14 mouse cellular contexts compared by ENCODE assay signal in the genomic region with DNA sequence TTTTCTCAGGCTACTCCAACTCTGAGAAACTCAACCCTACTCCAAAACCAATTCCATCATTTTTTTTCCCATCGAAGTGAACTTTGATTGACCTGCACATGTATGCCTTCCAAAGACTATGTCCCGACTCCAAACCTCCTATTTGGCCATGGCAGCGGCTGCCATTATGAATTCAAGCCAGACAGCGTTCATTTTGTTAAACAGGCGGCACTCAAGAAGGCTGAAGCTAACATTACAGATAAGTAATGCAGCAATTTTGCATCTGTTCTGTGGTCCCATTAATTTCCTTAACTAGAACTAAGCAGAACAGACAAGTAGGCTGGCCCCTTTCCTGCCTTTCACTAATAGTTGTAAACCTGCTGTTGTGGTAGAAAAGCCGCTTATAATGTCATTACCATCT.
"Had no signal": no experiment of that assay in that cellular context is flagged by ENCODE, and none has a peak within 500 bp of the region (broad histone marks: within the 10 kb centered on the region; RNA-seq: fewer than 3 reads in every experiment).

No protein-coding gene starts in this region.

- H3K9me3 ChIP-seq: neural tube, embryonic 15.5 days; stomach, embryonic 15.5 days had no signal

- DNase-seq: right cerebral cortex, adult 18-20 months; right cerebral cortex, postnatal 14 days; right cerebral cortex, postnatal 25 days; right cerebral cortex, postnatal 4 days; spleen, adult 18-20 months; thymus, adult 18-20 months; thymus, adult 2 months; thymus, postnatal 14 days; thymus, postnatal 25 days; thymus, postnatal 36 days; thymus, postnatal 4 days had no signal

- H3K27me3 ChIP-seq: neural tube, embryonic 15.5 days; stomach, embryonic 15.5 days had no signal

- H3K4me3 ChIP-seq: neural tube, embryonic 15.5 days; stomach, embryonic 15.5 days had no signal

- H3K4me2 ChIP-seq: neural tube, embryonic 15.5 days; stomach, embryonic 15.5 days had no signal

- H3K36me3 ChIP-seq: neural tube, embryonic 15.5 days; stomach, embryonic 15.5 days had no signal

- H3K4me1 ChIP-seq: stomach, embryonic 15.5 days had no signal

- H3K9ac ChIP-seq: neural tube, embryonic 15.5 days; stomach, embryonic 15.5 days had no signal

- H3K27ac ChIP-seq: neural tube, embryonic 15.5 days; stomach, embryonic 15.5 days; stomach, postnatal 0 days had no signal
